Mouse (Mus musculus): ENCODE measurements at regions not wholly inside any gene's neighbourhood (a gene's known extent, or its start where the extent isn't known, plus 50 kb on each side); places are given as distances from the start of the nearest gene placed in this dataset.

- no peak overlapping the region for H3K9ac ChIP-seq
- peaks cover 18% of the 10 kb centered on the region; the same call in 1 of the 2 replicates for H3K27me3 ChIP-seq
- WGBS = 88% methylated on average over 4 of the region's 4 CpGs
- H3K4me3 ChIP-seq = no peak overlapping the region
- H3K9me3 ChIP-seq = no peaks in the 10 kb centered on the region
- H3K4me1 ChIP-seq = peaks cover 22% of the 10 kb centered on the region; the same call in 1 of the 2 replicates
- H3K27ac ChIP-seq = no peak overlapping the region
- no peak for ATAC-seq (ENCODE audit: insufficient number of reproducible peaks, insufficient read depth, low FRiP score, low TSS enrichment)
- no peaks in the 10 kb centered on the region for H3K36me3 ChIP-seq
- no peak overlapping the region for H3K4me2 ChIP-seq (replicated peaks)
Observed at GRCm38 (mm10) chr6:39258656-39259055, 52.1 kb upstream of the Kdm7a start.

GRCm38 (mm10) chr6:39257667-39258395 lies 51.2 kb upstream of the Kdm7a start:
- Histone ChIP-seq H3K27ac (peak overlapping the region; percentile 9; the same call in 1 of the 2 replicates), H3K4me2 (replicated peaks) (peak overlapping the region; percentile 74), H3K4me1 (peaks cover 18% of the 10 kb centered on the region; the same call in 1 of the 2 replicates), H3K4me3 (peak overlapping the region; percentile 35; the same call in 1 of the 2 replicates), H3K9me3 (no peaks in the 10 kb centered on the region), H3K36me3 (no peaks in the 10 kb centered on the region), H3K27me3 (peaks cover 18% of the 10 kb centered on the region; the same call in 1 of the 2 replicates), H3K9ac (no peak overlapping the region)
- 31% methylated on average over 7 of the region's 7 CpGs for WGBS
- no peak for ATAC-seq (ENCODE audit: insufficient number of reproducible peaks, insufficient read depth, low FRiP score, low TSS enrichment)

GRCm38 (mm10) chr6:39257111-39257571 lies 50.6 kb upstream of the Kdm7a start:
- 0 out of 2 replicates have a peak, but pooled peaks have one; percentile 31 for ATAC-seq (ENCODE audit: insufficient number of reproducible peaks, insufficient read depth, low FRiP score, low TSS enrichment)
- H3K36me3 ChIP-seq = no peaks in the 10 kb centered on the region
- H3K4me3 ChIP-seq = peak overlapping the region; percentile 35
- peak overlapping the region; percentile 74 for H3K4me2 ChIP-seq (replicated peaks)
- H3K27me3 ChIP-seq = peaks cover 18% of the 10 kb centered on the region; the same call in 1 of the 2 replicates
- H3K9me3 ChIP-seq = no peaks in the 10 kb centered on the region
- peak overlapping the region; percentile 49 for H3K9ac ChIP-seq
- WGBS = 1% methylated on average over 18 of the region's 18 CpGs
- H3K4me1 ChIP-seq = peaks cover 18% of the 10 kb centered on the region; the same call in 1 of the 2 replicates
- H3K27ac ChIP-seq = 0 out of 2 replicates have a peak overlapping the region, but pooled peaks have one; percentile 41

- peaks cover 18% of the 10 kb centered on the region; the same call in 1 of the 2 replicates for H3K27me3 ChIP-seq
- H3K4me2 ChIP-seq (replicated peaks) = peak overlapping the region; percentile 74
- WGBS = 3% methylated on average over 48 of the region's 48 CpGs
- ATAC-seq (ENCODE audit: insufficient number of reproducible peaks, insufficient read depth, low FRiP score, low TSS enrichment) = peak; percentile 79; the same call in 1 of the 2 replicates
- H3K9me3 ChIP-seq = no peaks in the 10 kb centered on the region
- peaks cover 18% of the 10 kb centered on the region; the same call in 1 of the 2 replicates for H3K4me1 ChIP-seq
- H3K9ac ChIP-seq = peak overlapping the region; percentile 49
- H3K4me3 ChIP-seq = peak overlapping the region; percentile 35
- H3K36me3 ChIP-seq = no peaks in the 10 kb centered on the region
- 0 out of 2 replicates have a peak overlapping the region, but pooled peaks have one; percentile 41 for H3K27ac ChIP-seq
Observed at GRCm38 (mm10) chr6:39256304-39257103, 49.9 kb upstream of the Kdm7a start.
